Mouse (Mus musculus): ENCODE data around the gene Rnf220. TPM values are rescaled to one million over a fixed set of nuclear protein-coding genes. Genes with fewer than 3 reads are reported as not detected.

Rnf220 gene
- polyA plus RNA-seq, 1 experiment, result 38.2 TPM

DNA sequence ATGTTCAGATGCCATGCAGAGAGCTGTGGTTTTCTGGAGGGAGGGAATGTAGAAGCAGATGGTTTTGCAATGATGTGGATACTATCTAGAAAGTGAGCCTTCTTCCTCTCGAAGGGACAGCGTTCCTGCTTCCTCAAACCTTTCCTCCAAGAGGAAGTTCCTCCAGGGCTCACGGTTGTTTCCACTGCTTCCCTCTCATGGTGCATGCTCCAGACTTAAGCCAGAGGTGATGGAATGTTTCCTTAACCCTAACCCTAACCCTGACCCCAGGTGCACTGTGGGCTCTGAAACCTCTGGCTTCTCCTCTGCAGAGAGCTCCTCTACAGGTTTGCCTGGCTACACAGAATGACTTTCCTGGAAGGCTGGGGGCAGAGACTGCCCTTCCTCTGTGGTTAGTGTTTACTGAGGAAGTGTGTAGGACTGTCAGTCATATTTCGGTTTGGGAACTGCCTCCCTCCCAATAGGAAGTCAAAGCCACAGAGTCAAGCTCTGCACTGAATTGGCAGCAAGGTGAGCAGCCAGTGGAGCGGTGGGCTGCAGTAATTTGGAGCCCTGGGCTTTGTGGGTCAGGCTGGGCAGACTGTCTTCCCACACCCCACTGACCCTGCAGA lies 242.7 kb downstream of the Rnf220 start:
- Histone ChIP-seq H3K27me3 (replicated peaks) (peaks cover 44% of the 10 kb centered on the region), H3K9me3 (no peaks in the 10 kb centered on the region), H3K4me1 (peaks cover 31% of the 10 kb centered on the region), H3K36me3 (replicated peaks; ENCODE audit: low read length) (no peaks in the 10 kb centered on the region), H3K4me3 (replicated peaks) (peak overlapping the region; percentile 4)
- TF ChIP-seq FLI1 (IDR thresholded peaks at IDR 0.05; ENCODE audit: low read length), result no peak
- no peak for TF ChIP-seq GATA1 (IDR thresholded peaks at IDR 0.05; ENCODE audit: borderline replicate concordance, low read length)

DNA sequence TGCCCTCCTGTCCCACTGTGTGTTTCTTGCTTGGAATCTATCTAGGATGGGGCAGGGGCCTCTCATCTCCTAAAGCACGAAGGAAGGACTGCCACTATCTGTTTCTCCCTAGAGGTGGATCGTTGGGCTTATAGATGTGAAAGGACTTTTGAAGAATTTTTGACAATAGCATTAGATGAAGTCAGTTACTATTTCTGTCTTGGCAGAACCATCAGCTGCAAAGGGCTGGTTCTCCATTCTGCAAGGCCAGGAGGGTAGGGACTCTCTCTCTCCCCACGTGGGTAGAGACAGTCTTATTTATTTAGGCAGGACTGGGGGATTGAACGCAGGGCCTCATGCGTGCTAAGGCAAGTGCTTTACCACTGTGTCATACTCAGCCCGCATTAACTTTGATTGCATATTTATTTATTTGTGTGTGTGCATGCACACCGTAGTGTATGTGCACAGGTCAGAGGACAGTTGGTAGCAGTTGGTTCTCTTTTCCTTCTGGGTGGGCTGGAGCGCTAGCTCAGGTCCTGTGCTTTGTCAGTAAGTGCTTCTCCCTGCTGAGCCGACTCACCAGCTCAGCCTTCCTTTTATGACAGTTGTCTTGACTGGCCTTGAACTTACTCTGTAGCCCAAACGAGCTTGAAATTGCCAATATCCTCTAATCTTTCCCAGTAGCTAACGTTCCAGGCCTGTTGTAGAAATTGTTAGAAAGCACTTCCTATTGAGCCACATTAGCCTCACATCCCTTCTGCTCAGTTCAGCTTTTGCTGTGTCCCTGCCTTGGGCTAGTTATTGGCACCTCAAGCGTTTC lies 243.4 kb downstream of the Rnf220 start:
- no peaks in the 10 kb centered on the region for H3K36me3 ChIP-seq (replicated peaks; ENCODE audit: low read length)
- no peak for TF ChIP-seq GATA1 (IDR thresholded peaks at IDR 0.05; ENCODE audit: borderline replicate concordance, low read length)
- TF ChIP-seq FLI1 (IDR thresholded peaks at IDR 0.05; ENCODE audit: low read length), result no peak
- peaks cover 31% of the 10 kb centered on the region for H3K4me1 ChIP-seq
- H3K4me3 ChIP-seq (replicated peaks), result no peak overlapping the region
- H3K27me3 ChIP-seq (replicated peaks), result peaks cover 40% of the 10 kb centered on the region
- peaks cover 1% of the 10 kb centered on the region for H3K9me3 ChIP-seq

DNA sequence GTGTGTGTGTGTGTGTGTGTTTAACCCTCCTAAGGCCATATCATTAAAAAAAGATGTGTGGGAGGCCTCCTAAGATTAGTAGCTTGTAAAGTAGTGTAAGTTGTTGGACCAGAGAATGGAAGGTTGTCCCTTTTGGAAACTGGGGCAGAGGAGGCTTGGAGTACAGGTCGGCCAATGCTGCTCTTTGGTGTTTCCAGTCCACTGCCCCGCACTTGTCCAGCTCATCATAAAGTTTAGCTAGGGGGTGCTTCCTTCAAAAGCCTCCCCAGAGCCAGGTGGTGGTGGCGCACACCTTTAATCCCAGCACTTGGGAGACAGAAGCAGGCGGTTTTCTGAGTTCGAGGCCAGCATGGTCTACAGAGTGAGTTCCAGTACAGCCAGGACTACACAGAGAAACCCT lies 244.1 kb downstream of the Rnf220 start:
- Histone ChIP-seq H3K27me3 (replicated peaks) (peaks cover 45% of the 10 kb centered on the region), H3K36me3 (replicated peaks; ENCODE audit: low read length) (no peaks in the 10 kb centered on the region), H3K9me3 (peaks cover 6% of the 10 kb centered on the region), H3K4me3 (replicated peaks) (no peak overlapping the region), H3K4me1 (peaks cover 37% of the 10 kb centered on the region)
- TF ChIP-seq GATA1 (IDR thresholded peaks at IDR 0.05; ENCODE audit: borderline replicate concordance, low read length) (no peak), FLI1 (IDR thresholded peaks at IDR 0.05; ENCODE audit: low read length) (no peak)

DNA sequence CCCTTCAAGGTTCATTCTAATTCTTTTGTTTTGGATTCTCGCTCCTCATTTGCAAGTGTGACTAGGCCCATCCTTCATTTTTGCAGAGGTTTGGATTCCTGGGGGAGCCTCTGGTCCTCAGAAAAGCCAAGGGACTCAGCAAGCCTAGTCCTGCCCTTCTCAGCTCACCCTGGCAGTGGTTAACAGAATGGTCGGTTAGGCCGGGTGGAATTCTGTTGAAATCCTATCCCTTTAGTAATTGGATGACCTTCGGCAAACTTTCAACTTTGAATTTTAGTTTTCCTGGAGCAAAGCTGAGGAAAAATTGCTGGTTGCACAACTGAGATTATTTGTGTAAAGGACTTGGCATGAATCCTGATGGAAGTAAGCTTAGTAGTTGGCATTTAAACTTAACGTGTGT lies 244.5 kb downstream of the Rnf220 start:
- no peak for TF ChIP-seq FLI1 (IDR thresholded peaks at IDR 0.05; ENCODE audit: low read length)
- TF ChIP-seq GATA1 (IDR thresholded peaks at IDR 0.05; ENCODE audit: borderline replicate concordance, low read length), result no peak
- Histone ChIP-seq H3K9me3 (peaks cover 6% of the 10 kb centered on the region), H3K4me3 (replicated peaks) (peak overlapping the region; percentile 94), H3K4me1 (peaks cover 40% of the 10 kb centered on the region), H3K36me3 (replicated peaks; ENCODE audit: low read length) (no peaks in the 10 kb centered on the region), H3K27me3 (replicated peaks) (peaks cover 44% of the 10 kb centered on the region)

DNA sequence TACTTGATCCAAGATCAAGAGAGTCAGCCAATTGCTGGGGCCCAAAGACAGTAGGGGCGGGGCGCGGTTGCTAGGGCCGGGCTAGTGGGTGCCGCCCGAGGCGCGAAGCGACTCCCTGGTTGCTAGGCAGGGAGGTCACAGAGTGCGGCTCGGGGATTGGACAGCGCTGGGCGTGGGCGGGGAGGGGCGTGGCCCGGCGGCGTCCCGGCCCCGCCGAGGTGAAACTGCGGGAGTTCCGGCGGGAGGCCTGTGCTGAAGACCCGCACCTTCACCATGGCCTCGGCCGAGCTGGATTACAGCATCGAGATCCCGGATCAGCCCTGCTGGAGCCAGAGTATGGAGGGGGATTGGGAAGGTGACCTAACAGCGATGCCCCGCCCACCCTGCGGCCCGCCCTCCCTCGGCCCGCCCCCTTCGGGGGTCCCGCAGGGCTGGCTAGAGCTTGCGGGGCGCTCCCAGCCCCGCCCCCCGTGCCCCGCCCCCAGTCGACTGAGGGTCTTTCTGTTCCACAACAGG lies 245.0 kb downstream of the Rnf220 start, which contains the start of the genes Tmem53 and Armh1:
Gene Tmem53, plus strand, starts transcription at position 151 of the 516 bp plus-strand sequence.
Gene Armh1, minus strand, starts transcription at position 325 of the 516 bp plus-strand sequence.
- Histone ChIP-seq H3K27me3 (replicated peaks) (peaks cover 45% of the 10 kb centered on the region), H3K4me3 (replicated peaks) (peak within 1 kb of the TSS; percentile 94), H3K4me1 (peaks cover 43% of the 10 kb centered on the region), H3K36me3 (replicated peaks; ENCODE audit: low read length) (no peaks in the 10 kb centered on the region), H3K9me3 (peaks cover 6% of the 10 kb centered on the region)
- TF ChIP-seq GATA1 (IDR thresholded peaks at IDR 0.05; ENCODE audit: borderline replicate concordance, low read length), result no peak

DNA sequence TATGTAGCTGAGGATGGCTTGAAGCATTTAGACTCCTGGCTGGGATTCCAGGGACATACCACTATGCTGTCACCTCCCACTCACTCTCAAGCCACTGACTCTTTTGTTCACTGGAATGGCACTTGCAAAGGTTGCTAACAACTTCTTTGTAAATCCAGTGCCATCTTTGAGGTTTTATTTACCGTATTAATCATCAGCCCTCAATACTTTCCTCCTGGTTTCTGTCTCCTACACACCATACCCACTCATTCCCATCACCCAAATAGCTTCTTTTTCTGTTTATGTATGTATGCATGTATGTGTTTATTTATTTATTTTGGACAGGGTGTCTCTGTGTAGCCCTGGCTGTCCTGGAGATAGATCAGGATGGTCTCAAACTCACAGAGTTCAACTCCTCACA lies 245.9 kb downstream of the Rnf220 start:
- Histone ChIP-seq H3K9me3 (peaks cover 6% of the 10 kb centered on the region), H3K4me1 (peaks cover 43% of the 10 kb centered on the region), H3K36me3 (replicated peaks; ENCODE audit: low read length) (no peaks in the 10 kb centered on the region), H3K4me3 (replicated peaks) (no peak overlapping the region), H3K27me3 (replicated peaks) (peaks cover 43% of the 10 kb centered on the region)
- TF ChIP-seq FLI1 (IDR thresholded peaks at IDR 0.05; ENCODE audit: low read length) (no peak), GATA1 (IDR thresholded peaks at IDR 0.05; ENCODE audit: borderline replicate concordance, low read length) (no peak)

DNA sequence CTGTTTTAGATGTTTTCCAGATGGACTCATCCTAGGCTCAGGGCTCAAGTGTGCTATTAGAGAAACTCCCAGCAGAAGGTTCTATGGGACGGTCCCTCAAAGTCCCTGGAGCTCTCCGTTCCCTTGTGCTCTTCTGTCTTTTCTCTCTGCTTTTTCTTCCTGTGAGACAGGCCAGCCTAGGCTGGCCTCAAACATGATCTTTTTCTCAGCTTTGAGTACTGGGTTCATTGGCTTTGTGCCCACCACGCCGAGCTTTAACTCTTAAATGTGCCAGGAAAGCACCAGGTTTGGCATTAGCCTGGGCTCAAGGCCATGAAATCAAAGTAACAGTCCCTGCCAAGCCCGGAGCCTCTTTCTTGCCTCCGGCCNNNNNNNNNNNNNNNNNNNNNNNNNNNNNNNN lies 256.0 kb downstream of the Rnf220 start:
- Histone ChIP-seq H3K36me3 (replicated peaks; ENCODE audit: low read length) (no peaks in the 10 kb centered on the region), H3K4me3 (replicated peaks) (no peak overlapping the region), H3K9me3 (peaks cover 23% of the 10 kb centered on the region), H3K27me3 (replicated peaks) (peaks cover 45% of the 10 kb centered on the region), H3K4me1 (peaks cover 5% of the 10 kb centered on the region)
- TF ChIP-seq GATA1 (IDR thresholded peaks at IDR 0.05; ENCODE audit: borderline replicate concordance, low read length) (no peak), FLI1 (IDR thresholded peaks at IDR 0.05; ENCODE audit: low read length) (no peak)

DNA sequence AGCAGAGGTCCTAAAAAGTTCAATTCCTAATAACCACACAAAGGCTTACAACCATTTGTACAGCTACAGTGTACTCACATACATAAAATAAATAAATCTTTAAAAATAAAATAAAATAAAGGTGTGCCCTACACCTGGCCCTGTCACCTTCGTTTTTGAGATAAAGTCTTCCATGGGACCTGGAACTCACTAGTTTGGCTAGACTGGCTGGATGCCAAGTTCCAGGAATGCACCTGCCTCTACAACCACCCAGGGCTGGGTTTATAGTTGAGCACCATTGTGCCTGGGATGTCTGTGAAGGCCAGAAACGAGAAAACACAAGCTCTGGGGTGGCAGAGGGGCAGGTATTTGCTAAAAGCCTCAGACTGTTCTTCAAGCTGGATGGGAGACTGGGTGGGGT lies 257.7 kb downstream of the Rnf220 start:
- Histone ChIP-seq H3K4me3 (replicated peaks) (no peak overlapping the region), H3K36me3 (replicated peaks; ENCODE audit: low read length) (no peaks in the 10 kb centered on the region), H3K27me3 (replicated peaks) (peaks cover 44% of the 10 kb centered on the region), H3K4me1 (peaks cover 5% of the 10 kb centered on the region), H3K9me3 (peaks cover 24% of the 10 kb centered on the region)
- no peak for TF ChIP-seq FLI1 (IDR thresholded peaks at IDR 0.05; ENCODE audit: low read length)
- no peak for TF ChIP-seq GATA1 (IDR thresholded peaks at IDR 0.05; ENCODE audit: borderline replicate concordance, low read length)

DNA sequence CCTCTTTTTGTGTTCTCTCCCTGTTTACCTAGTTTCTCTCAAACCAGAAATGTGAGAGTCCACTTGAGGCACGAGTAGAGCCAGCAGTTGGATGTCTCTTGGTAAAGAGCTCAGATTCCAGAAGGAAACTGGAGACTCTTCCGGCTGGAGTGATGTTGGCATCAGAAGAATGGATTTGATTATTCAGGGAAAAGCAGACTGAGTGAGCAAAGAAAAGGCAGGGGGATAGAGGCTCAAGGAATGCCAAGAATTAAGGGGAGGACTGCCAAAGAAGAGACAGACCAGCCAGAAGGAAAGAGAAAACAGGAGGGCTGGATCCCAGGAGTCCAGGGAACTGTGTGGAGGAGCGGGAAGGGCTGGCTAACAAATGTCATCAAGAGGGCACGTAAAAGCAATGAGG lies 261.0 kb downstream of the Rnf220 start:
- Histone ChIP-seq H3K36me3 (replicated peaks; ENCODE audit: low read length) (no peaks in the 10 kb centered on the region), H3K9me3 (peaks cover 24% of the 10 kb centered on the region), H3K4me3 (replicated peaks) (no peak overlapping the region), H3K27me3 (replicated peaks) (peaks cover 39% of the 10 kb centered on the region), H3K4me1 (no peaks in the 10 kb centered on the region)
- TF ChIP-seq FLI1 (IDR thresholded peaks at IDR 0.05; ENCODE audit: low read length) (no peak), GATA1 (IDR thresholded peaks at IDR 0.05; ENCODE audit: borderline replicate concordance, low read length) (no peak)

DNA sequence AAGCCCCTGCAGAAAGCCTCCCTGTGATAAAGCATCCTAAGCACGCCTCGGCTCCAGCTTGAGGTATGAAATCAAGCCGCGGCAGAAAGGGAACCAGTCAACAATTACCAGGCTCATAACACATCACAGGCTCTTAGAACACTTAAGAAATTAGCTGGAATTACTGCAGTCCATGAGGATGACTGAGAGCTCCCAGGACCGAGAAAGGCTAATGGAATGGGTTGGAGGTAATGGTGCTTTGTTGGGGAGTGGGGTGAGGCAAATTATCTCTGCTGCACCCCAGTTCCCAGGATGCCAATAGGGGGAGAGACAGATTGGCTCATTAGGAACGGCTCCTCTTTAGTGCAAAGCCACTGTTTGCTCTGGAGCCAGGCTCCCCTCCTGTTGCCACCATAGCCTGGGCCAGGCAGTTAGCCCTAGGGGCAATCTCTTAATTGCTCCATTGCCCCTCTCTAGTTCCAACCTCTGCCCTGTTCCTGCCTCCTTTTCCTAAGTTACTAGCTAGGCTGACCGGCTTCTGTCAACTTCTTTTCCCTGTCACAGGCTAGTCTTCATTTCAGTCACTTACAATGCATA lies 262.6 kb downstream of the Rnf220 start:
- Histone ChIP-seq H3K4me3 (replicated peaks) (no peak overlapping the region), H3K27me3 (replicated peaks) (peaks cover 40% of the 10 kb centered on the region), H3K4me1 (no peaks in the 10 kb centered on the region), H3K36me3 (replicated peaks; ENCODE audit: low read length) (no peaks in the 10 kb centered on the region), H3K9me3 (peaks cover 24% of the 10 kb centered on the region)
- TF ChIP-seq GATA1 (IDR thresholded peaks at IDR 0.05; ENCODE audit: borderline replicate concordance, low read length) (no peak), FLI1 (IDR thresholded peaks at IDR 0.05; ENCODE audit: low read length) (no peak)

Data from megakaryocyte, embryonic 14.5 days (primary cell).